Mouse (Mus musculus) layer of hippocampus, adult 9-11 months (tissue): Measurements from ENCODE around the gene Tmem116.

Source experiments
- DNase-seq: peaks from one replicate; pipeline ENCODE4 v3.0.0; 2022

The Tmem116 gene

DNA sequence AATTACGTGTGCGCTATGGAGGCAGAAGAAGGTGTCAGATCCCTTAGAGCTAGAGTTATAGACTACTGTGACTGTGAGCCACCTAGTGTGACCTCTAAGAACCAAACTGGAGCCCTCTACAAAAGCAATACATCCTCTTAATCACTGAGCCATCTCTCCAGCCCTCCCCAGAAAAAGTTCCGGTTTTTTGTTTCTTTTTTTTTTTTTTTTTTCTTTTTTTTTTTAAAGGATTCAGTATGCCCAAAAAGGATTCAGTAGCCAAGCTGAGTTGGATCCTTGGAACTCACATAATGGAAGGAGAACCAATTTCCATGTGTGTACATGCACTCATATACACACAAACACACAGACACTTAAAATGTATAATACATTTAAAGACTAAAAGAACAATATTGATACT lies 91.7 kb downstream of the Tmem116 start:
- no peak for DNase-seq

DNA sequence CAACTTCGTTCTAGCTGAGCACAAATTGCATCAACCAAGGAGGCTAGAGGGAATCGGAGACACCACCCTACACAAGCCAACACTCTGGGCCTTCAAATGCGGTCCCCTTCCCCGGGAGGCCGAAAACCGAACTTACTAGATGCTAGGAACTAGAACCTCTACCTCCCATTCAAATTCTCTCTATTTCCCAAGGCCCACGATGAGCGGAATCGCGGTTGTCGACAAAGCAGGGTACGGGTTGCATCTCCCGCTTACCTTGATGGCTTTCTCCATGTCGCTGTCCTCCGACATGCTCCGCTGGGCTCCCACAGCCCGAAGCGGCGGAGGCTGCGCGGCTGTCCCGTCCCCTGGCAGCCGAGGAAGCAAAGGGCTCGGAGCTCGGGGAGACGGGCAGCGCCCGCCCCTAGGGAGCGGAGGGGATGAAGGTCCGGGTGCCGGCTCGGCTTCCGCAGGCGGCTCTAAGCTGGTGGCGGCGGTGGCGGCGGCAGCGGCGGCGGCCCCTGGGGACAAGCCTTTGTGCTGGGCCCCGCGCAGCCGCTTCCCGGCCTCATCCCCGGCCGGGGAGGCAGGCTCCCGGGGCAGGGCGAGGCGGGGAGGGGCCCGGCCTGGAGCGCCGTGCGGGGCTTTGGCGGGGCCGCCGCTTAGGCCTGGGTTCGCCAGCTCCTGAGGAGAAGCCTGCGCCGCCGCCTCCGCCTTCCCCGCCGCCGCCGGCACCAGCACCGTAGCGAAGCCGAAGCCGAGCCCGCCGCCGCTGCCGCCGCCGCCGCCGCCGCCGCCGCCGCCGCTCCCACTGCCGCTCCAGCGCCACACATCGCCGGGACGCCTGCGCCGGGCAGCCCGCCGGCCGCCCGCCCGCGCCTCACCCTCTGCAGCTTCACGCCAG lies 93.5 kb downstream of the Tmem116 start, which contains the start of the genes Adam1a and Gm42878:
Adam1a (minus strand) TSS at position 573 of the 883 bp plus-strand sequence.
Gm42878 (minus strand) TSS at position 573 of the 883 bp plus-strand sequence.
- no peak for DNase-seq

DNA sequence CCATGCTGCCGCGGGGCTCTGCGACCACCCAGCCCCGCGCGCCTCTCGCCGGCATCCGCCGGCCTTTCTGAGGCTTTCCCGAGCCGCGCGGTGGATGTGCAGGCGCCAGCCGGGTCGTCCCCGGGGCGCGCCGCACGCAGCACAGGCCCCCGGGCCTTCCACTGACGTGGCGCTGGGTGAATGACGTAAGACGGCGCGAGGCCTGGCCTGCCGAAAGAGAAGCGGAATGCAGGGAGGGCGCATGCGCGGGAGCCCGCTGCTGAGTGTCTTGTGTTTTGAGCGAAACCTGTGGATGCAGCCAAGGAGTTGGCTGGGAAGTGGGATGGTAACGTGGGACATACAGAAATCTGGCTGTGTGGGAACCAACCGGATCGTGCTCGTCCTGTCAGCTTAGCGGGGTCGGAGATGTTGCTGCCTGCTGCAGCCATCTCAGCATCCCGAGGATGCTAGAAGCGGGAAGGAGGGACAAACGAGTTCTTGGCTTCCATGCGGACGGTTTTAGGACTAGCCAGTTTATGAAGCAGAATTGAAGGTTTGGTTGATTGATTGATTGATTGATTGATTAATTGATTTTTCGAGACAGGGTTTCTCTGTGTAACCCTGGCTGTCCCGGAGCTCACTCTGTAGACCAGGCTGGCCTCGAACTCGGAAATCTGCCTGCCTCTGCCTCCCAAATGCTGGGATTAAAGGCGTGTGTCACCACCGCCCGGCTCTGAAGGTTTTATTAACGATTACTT lies 94.3 kb downstream of the Tmem116 start, which contains the start of gene Mapkapk5:
Mapkapk5 (minus strand) TSS at position 113 of the 737 bp plus-strand sequence.
- DNase-seq, result peak; percentile 96

DNA sequence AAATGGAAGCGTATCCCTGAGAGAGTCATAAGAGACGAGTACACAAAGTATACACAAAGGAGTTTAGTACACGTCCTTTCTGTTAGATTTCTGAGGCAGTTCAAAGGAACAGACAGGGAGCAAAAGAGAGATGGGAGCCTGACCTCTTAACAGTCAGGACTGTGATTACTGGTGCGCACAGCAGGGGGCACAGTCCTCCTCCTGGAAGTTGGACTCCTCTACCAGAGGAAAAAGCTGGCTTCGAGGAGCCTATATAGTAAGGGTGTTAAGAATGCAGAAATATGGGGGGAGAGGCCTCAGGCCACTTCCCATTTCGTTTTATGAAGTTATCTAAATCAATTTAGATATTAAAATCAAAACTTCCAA lies 94.8 kb downstream of the Tmem116 start:
- peak; percentile 46 for DNase-seq

DNA sequence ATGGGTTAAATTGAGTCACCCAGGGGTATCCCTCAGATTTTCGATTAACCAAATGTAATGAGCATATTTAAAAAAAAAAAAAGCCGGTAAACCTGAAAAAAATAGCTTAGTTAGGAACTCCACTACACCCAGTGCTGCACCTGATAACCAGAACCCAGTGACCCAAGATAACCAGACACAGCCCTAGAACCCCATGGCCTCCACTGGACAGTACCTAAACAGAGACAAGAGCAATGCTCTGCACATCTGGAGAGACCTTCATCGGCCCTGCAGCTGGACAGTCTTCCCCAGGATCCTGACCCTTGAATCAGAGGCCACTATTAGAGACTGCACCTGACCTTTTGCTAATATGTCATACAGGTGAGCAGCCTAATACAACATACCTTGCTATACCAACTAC lies 95.4 kb downstream of the Tmem116 start:
- DNase-seq, result no peak

DNA sequence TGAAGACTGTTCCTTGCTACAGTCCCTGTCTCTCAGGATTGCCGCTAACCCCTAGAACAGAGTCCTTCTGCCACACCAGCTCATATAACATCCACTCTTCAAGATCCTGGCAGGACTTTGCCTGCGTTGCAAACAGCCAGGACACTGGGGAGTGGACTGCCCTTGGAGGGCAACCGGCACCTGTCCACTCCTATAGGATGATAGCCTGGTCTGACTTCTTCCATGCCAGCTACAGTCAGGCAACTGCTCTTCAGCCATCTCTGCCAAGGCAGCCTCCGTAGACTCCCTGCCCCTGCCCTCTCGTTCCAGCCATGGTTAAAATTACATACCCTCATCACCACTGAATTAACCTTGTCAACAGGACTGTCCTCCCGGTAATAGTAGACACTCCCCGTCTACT lies 97.5 kb downstream of the Tmem116 start:
- no peak for DNase-seq

DNA sequence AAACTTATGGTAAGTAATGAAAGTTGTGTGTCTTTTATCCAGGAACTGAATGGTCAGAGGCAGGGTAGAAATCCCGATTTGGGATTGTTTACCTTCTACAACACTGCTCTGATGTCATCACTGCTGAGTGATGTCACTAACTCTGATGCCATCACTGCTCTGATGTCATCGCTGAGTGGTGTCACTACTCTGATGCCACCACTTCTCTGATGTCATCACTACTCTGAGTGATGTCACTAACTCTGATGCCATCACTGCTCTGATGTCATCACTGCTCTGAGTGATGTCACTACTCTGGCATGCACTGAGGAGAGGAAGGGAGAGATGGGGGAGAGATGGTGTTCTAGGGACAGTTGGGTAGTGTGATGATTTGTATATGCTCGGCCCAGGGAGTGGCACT lies 110.7 kb downstream of the Tmem116 start:
- no peak for DNase-seq

DNA sequence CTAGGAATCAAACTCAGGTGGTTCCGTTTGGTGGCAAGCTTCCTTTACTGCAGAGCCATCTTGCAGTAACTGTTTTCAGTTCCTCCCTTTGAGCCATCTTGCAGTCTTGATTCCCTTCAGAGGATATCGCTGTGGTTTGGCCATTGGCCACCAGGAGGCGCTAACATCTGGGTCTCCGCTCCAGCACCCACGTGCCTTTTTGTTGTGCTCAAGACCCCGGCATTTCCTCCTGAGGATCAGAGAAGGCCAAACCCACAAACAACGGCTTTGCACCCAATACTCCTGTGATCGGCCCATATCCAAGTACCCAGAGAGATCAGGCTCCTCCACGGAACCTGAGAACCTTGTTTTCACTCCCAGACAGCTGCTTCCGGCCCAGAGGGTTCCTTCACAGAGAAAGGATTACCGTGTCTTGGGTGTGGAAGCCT lies 112.8 kb downstream of the Tmem116 start:
- peak; percentile 77 for DNase-seq

DNA sequence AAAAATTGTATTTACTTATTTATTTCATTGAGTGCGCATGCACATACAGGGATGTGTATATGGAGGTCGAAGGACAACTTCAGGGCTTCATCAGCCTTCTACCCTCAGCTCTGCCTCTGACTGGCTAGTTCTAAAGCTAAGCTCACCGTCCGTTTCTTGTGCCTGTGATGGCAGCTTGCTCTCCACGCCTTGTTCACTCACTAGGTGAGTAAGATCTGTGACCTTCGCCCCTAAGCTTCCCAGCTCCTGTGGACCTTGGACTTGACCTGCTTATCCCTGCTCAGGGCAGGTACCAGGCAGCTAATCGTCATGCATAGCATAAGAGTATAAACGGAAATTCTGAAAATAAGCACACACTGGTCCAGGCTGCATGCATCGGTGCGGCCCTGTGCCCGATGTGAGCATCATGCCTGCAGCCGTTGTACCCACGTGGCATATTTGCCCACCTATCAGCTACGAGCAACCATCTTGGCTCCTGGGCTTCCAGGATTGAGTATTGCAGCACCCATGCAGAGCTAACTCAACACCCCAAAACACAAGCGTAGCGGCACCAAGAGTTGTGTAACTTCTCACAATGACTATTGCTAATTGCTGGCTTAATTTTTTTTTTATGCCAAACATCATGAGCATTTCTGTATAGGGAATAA lies 114.5 kb downstream of the Tmem116 start:
- no peak for DNase-seq

DNA sequence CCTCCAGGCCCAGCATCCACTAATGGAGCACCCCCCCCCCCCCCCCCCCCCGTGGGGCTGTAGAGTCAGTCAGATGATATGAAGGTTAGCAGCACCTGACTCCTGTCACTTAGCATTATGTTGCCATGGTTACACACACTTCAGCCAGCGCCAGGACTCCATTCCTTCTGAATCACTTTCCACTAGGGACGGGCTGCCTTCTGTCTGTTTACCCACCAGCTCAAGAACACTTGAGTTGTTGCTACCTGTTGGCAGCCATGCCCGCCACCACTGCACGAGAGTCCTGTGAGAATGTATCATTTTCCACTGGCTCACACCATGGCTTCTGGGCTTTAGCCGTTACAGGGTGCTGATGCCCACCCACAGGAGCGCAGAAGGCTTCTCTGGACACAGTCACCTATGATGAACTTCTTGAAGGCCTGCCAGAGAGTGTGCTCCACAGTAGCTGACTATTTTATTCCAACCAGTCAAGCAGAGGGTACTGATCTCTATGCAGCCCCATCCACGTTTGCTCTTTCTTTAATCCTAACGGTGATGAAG lies 118.3 kb downstream of the Tmem116 start:
- DNase-seq, result no peak

DNA sequence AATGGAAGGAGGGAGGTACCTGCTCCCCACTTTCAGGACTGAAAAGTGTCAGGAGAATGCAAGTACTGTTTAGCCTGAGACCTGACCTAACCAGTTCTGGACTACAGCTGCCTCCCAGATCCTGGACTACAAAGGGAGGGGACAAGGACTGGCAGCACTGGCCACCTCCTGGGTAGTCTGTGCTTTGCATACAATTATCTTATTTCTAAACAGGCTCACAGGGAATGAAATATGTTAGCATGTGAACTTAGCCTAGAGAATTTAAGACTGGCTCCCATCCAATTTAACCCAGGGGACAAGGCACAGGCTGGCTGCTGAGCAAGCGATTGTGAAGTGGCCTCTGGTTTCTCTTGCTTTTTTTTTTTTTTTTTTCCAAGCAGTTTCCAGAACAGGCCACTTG lies 119.1 kb downstream of the Tmem116 start:
- DNase-seq, result no peak
